Mouse (Mus musculus) brain, adult 2 months (tissue): ENCODE measurements around the gene Epn1.

Source experiments
- DNase-seq: peaks from one replicate; pipeline ENCODE4 v3.0.0; 2011; ENCODE audit warnings: low read depth, low spot score

The Epn1 gene

GRCm38 (mm10) chr7:5092381-5092780 lies 12.3 kb downstream of the Epn1 start:
- DNase-seq = no peak

DNA sequence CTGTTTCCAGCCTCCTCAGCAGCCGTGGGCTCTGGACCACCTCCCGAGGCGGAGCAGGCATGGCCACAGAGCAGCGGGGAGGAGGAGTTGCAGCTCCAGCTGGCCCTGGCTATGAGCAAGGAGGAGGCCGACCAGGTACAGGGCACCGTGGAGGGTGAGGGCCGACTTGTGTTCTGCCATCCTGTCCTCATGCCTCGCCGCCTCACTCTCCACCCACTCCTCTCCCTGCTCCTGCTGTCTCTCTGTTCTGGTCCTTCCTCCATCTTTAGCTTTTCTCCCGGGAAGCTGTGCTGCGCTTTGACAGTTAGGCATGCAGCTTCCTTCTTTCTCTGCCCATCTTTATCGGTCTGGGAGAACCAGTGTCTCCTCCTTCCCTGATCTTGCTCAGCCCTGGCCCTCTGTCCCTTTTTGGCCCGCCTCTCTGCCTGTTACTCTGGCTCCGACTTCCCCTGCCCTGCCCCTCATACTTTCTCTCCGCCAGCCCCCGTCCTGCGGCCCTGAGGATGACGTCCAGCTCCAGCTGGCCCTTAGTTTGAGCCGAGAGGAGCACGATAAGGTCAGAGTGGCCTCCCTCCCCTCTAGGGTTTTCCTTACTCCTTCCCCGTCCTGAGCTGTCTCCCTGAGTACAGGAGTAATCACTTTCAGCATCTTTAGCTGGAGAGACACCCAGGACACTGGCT lies 12.9 kb downstream of the Epn1 start:
- peak; percentile 53 for DNase-seq

- DNase-seq = no peak
Observed at GRCm38 (mm10) chr7:5098769-5099168, 18.7 kb downstream of the Epn1 start.

GRCm38 (mm10) chr7:5099796-5100195 lies 19.8 kb downstream of the Epn1 start:
- DNase-seq = peak; percentile 65

GRCm38 (mm10) chr7:5101066-5101663 lies 21.1 kb downstream of the Epn1 start:
- peak; percentile 36 for DNase-seq

DNA sequence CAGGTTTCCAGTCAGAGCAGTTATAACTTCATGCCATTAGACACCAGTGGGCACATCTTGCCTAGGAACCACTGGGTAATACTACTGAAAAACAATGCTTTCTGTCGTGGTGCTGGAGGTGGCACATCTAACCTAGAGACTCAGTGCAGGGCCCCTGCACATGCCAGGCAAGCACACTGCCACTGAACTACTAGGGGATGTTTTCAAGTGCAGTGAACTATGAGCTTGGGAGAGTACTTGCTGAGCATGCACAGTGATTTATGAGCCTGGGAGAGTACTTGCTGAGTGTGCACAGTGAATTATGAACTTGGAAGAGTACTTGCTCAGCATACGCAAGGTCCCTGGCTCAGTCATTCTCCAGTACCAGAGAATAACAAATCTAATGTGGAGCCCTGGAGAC lies 22.5 kb downstream of the Epn1 start:
- no peak for DNase-seq

- no peak for DNase-seq
Observed at GRCm38 (mm10) chr7:5108272-5108671, 28.2 kb downstream of the Epn1 start.

- DNase-seq = no peak
Observed at GRCm38 (mm10) chr7:5109301-5109700, 29.3 kb downstream of the Epn1 start.

DNA sequence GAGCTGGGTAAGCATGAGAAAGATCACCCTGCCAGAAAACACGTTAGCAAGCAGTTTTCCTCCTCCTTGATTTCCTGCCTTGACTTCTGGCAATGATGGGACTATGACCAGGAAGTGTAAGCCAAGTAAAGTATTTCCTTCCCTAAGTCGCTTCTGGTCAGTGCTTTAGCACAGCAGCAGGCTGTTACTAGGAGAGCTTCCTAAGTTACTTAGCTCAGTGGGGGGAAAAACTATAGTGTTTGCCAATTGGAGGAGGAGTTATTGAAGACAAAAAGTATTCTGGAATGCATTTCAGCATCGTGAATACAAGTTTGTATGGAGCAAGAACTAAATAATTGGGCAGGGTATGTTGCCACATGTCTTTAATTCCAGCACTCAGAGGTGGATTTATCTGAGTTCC lies 32.7 kb downstream of the Epn1 start:
- DNase-seq = no peak

DNA sequence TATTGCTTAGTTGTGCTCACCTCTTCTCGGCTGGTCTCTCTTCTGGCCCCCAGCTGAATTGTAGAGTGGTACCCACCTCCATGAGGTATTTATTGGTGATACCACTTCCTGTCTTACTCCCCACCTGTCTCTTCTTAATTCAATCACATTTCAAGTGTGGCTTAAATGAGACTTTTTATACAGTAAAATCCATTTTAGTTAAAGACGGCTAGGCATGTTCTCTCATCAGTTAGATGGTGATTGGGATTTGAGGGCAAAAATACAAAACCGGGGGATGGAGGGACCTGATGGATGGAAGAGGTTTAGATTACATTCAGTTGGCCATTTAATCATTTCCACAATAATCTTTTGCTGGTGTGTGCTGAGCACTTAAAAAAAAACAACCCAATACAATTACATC lies 36.8 kb downstream of the Epn1 start, which contains the start of gene Rfpl4:
TSS of gene Rfpl4 (minus strand) at position 101 of the 400 bp plus-strand sequence.
- DNase-seq = no peak

DNA sequence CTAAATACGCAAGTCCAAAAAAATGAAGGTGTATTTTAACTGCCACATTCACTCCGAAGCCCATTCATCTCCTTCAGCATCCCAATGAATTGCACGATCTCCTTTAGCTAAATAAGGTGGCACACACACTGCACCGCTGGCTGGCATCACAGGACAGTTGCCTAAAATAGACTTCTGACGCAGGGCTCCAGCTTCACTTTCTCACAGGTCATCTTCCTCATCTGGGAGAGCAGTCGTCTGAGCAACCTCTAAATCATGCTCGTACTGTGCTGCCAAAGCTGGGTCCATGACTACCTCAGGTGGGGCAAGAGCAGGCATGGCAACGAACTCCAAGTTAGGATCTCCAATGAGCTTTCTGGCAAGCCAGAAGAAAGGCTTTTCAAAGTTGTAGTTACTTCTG lies 45.0 kb downstream of the Epn1 start:
- DNase-seq = no peak

GRCm38 (mm10) chr7:5125549-5126406 lies 45.7 kb downstream of the Epn1 start, which contains the start of gene Rasl2-9:
TSS of gene Rasl2-9 (minus strand) at chr7:5125950.
- peak; percentile 60 for DNase-seq
